Mouse (Mus musculus) kidney, postnatal 25 days (tissue): ENCODE measurements around the gene Olfr775.

Experiments used
- DNase-seq, 2 experiments: peaks; one replicate each; pipeline ENCODE4 v3.0.0; 2021; ENCODE audit warnings: mixed read lengths in 2 of 2

Olfr775 gene

GRCm38 (mm10) chr10:129248112-129248511, at the start of gene Olfr775:
TSS of gene Olfr775 (plus strand) at chr10:129248412.
- DNase-seq, result no peak

GRCm38 (mm10) chr10:129230737-129231136, 17.5 kb upstream of the Olfr775 start:
- DNase-seq, result no peak

- no peak for DNase-seq
These were observed 12.3 kb upstream of the Olfr775 start, which contains the start of gene Olfr774 for GRCm38 (mm10) chr10:129235904-129236303. TSS of gene Olfr774 (plus strand) at chr10:129236204.

- DNase-seq, result no peak
These were observed 10.6 kb downstream of the Olfr775 start, which contains the start of gene Olfr776 for GRCm38 (mm10) chr10:129258827-129259226. TSS of gene Olfr776 (plus strand) at chr10:129259127.

- no peak for DNase-seq
These were observed 22.9 kb downstream of the Olfr775 start, which contains the start of gene Olfr777 for GRCm38 (mm10) chr10:129271081-129271535. TSS of gene Olfr777 (minus strand) at chr10:129271485.
